Mouse (Mus musculus): Measurements from ENCODE around the gene Agpat3. TPM values are rescaled to one million over a fixed set of nuclear protein-coding genes. Genes with fewer than 3 reads are reported as not detected.
"Not testable (repeated sequence)": the region's sequence is repeated elsewhere in the genome, so short reads cannot be mapped to it uniquely, and the experiment has no call there.

Gene Agpat3
- polyA plus RNA-seq, 1 experiment from 2014 or later, result 54.9 TPM

GRCm38 (mm10) chr10:78378516-78378915 lies 26.2 kb upstream of the Agpat3 start:
- Histone ChIP-seq H3K27me3 (no peaks in the 10 kb centered on the region), H3K36me3 (no peaks in the 10 kb centered on the region), H3K4me3 (no peak overlapping the region), H3K9ac (no peak overlapping the region), H3K4me1 (no peaks in the 10 kb centered on the region), H3K9me3 (peaks cover 5% of the 10 kb centered on the region; the same call in 1 of the 2 replicates), H3K4me2 (replicated peaks) (no peak overlapping the region), H3K27ac (no peak overlapping the region)
- no peak for ATAC-seq (ENCODE audit: low FRiP score, low read depth)
- 94% methylated on average over 7 of the region's 7 CpGs for WGBS

GRCm38 (mm10) chr10:78372681-78373668 lies 20.7 kb upstream of the Agpat3 start:
- Histone ChIP-seq H3K36me3 (no peaks in the 10 kb centered on the region), H3K9ac (no peak overlapping the region), H3K27ac (no peak overlapping the region), H3K4me2 (replicated peaks) (no peak overlapping the region), H3K4me1 (no peaks in the 10 kb centered on the region), H3K9me3 (0 out of 2 replicates have a peak, but pooled peaks cover 4% of the 10 kb centered on the region), H3K27me3 (no peaks in the 10 kb centered on the region), H3K4me3 (no peak overlapping the region)
- ATAC-seq (ENCODE audit: low FRiP score, low read depth), result no peak
- 72% methylated on average over 27 of the region's 27 CpGs for WGBS

GRCm38 (mm10) chr10:78371746-78372145 lies 19.5 kb upstream of the Agpat3 start:
- Histone ChIP-seq H3K9me3 (0 out of 2 replicates have a peak, but pooled peaks cover 4% of the 10 kb centered on the region), H3K27me3 (no peaks in the 10 kb centered on the region), H3K27ac (no peak overlapping the region), H3K4me3 (no peak overlapping the region), H3K9ac (no peak overlapping the region), H3K36me3 (no peaks in the 10 kb centered on the region), H3K4me1 (peaks cover 2% of the 10 kb centered on the region; the same call in 1 of the 2 replicates), H3K4me2 (replicated peaks) (no peak overlapping the region)
- ATAC-seq (ENCODE audit: low FRiP score, low read depth), result no peak
- 82% methylated on average over 6 of the region's 6 CpGs for WGBS

- peaks cover 9% of the 10 kb centered on the region; the same call in 1 of the 2 replicates for H3K4me1 ChIP-seq
- WGBS, result 67% methylated on average over 4 of the region's 4 CpGs
These were observed 15.3 kb upstream of the Agpat3 start for GRCm38 (mm10) chr10:78367586-78367985.

GRCm38 (mm10) chr10:78366851-78367312 lies 14.6 kb upstream of the Agpat3 start:
- no peak overlapping the region for H3K27ac ChIP-seq
- ATAC-seq (ENCODE audit: low FRiP score, low read depth), result no peak
- peaks cover 9% of the 10 kb centered on the region; the same call in 1 of the 2 replicates for H3K4me1 ChIP-seq
- H3K36me3 ChIP-seq, result no peaks in the 10 kb centered on the region
- WGBS, result 45% methylated on average over 9 of the region's 9 CpGs
- no peak overlapping the region for H3K4me2 ChIP-seq (replicated peaks)
- H3K27me3 ChIP-seq, result no peaks in the 10 kb centered on the region
- H3K4me3 ChIP-seq, result no peak overlapping the region
- H3K9me3 ChIP-seq, result 0 out of 2 replicates have a peak, but pooled peaks cover 4% of the 10 kb centered on the region
- no peak overlapping the region for H3K9ac ChIP-seq

More at GRCm38 (mm10) chr10:78367586-78367985, 15.3 kb upstream of the Agpat3 start:
- Histone ChIP-seq H3K9ac (no peak overlapping the region), H3K27me3 (no peaks in the 10 kb centered on the region), H3K4me2 (replicated peaks) (no peak overlapping the region), H3K9me3 (0 out of 2 replicates have a peak, but pooled peaks cover 4% of the 10 kb centered on the region), H3K36me3 (no peaks in the 10 kb centered on the region), H3K27ac (no peak overlapping the region), H3K4me3 (no peak overlapping the region)
- ATAC-seq (ENCODE audit: low FRiP score, low read depth), result no peak

GRCm38 (mm10) chr10:78366195-78366834 lies 14.0 kb upstream of the Agpat3 start:
- ATAC-seq (ENCODE audit: low FRiP score, low read depth), result no peak; the same call in 1 of the 2 replicates
- Histone ChIP-seq H3K9me3 (0 out of 2 replicates have a peak, but pooled peaks cover 4% of the 10 kb centered on the region), H3K27me3 (no peaks in the 10 kb centered on the region), H3K27ac (no peak overlapping the region), H3K36me3 (no peaks in the 10 kb centered on the region), H3K4me3 (no peak overlapping the region), H3K4me1 (peaks cover 9% of the 10 kb centered on the region; the same call in 1 of the 2 replicates), H3K9ac (no peak overlapping the region), H3K4me2 (replicated peaks) (no peak overlapping the region)
- WGBS, result 38% methylated on average over 5 of the region's 5 CpGs

GRCm38 (mm10) chr10:78365555-78365954 lies 13.3 kb upstream of the Agpat3 start:
- 0 out of 2 replicates have a peak, but pooled peaks cover 3% of the 10 kb centered on the region for H3K9me3 ChIP-seq
- H3K27me3 ChIP-seq, result no peaks in the 10 kb centered on the region
- peaks cover 10% of the 10 kb centered on the region for H3K4me1 ChIP-seq
- H3K36me3 ChIP-seq, result no peaks in the 10 kb centered on the region
- no peak for ATAC-seq (ENCODE audit: low FRiP score, low read depth)
- no peak overlapping the region for H3K4me3 ChIP-seq
- H3K27ac ChIP-seq, result no peak overlapping the region
- no peak overlapping the region for H3K9ac ChIP-seq
- WGBS, result 84% methylated on average over 6 of the region's 6 CpGs
- H3K4me2 ChIP-seq (replicated peaks), result no peak overlapping the region

GRCm38 (mm10) chr10:78364106-78364505 lies 11.8 kb upstream of the Agpat3 start:
- Histone ChIP-seq H3K27me3 (no peaks in the 10 kb centered on the region), H3K27ac (no peak overlapping the region), H3K36me3 (no peaks in the 10 kb centered on the region), H3K4me3 (no peak overlapping the region), H3K9ac (no peak overlapping the region), H3K4me1 (peaks cover 16% of the 10 kb centered on the region), H3K4me2 (replicated peaks) (no peak overlapping the region), H3K9me3 (no peaks in the 10 kb centered on the region)
- WGBS, result 81% methylated on average over 2 of the region's 2 CpGs
- no peak for ATAC-seq (ENCODE audit: low FRiP score, low read depth)

GRCm38 (mm10) chr10:78363366-78363765 lies 11.1 kb upstream of the Agpat3 start:
- H3K27ac ChIP-seq, result no peak overlapping the region
- peaks cover 16% of the 10 kb centered on the region for H3K4me1 ChIP-seq
- ATAC-seq (ENCODE audit: low FRiP score, low read depth), result no peak
- H3K4me3 ChIP-seq, result no peak overlapping the region
- WGBS, result 88% methylated on average over 6 of the region's 6 CpGs
- no peaks in the 10 kb centered on the region for H3K36me3 ChIP-seq
- H3K4me2 ChIP-seq (replicated peaks), result no peak overlapping the region
- no peaks in the 10 kb centered on the region for H3K9me3 ChIP-seq
- H3K27me3 ChIP-seq, result no peaks in the 10 kb centered on the region
- no peak overlapping the region for H3K9ac ChIP-seq

- Histone ChIP-seq H3K4me2 (replicated peaks) (no peak overlapping the region), H3K9ac (no peak overlapping the region), H3K36me3 (no peaks in the 10 kb centered on the region), H3K27me3 (no peaks in the 10 kb centered on the region), H3K9me3 (no peaks in the 10 kb centered on the region), H3K4me3 (no peak overlapping the region), H3K4me1 (peaks cover 16% of the 10 kb centered on the region), H3K27ac (no peak overlapping the region)
- no peak for ATAC-seq (ENCODE audit: low FRiP score, low read depth)
- WGBS, result 85% methylated on average over 2 of the region's 2 CpGs
These were observed 9.7 kb upstream of the Agpat3 start for GRCm38 (mm10) chr10:78361951-78362350.

GRCm38 (mm10) chr10:78360290-78360711 lies 8.0 kb upstream of the Agpat3 start:
- 24% methylated on average over 3 of the region's 3 CpGs for WGBS
- H3K4me1 ChIP-seq, result peaks cover 15% of the 10 kb centered on the region
- H3K4me2 ChIP-seq (replicated peaks), result no peak overlapping the region
- no peaks in the 10 kb centered on the region for H3K27me3 ChIP-seq
- H3K4me3 ChIP-seq, result no peak overlapping the region
- H3K36me3 ChIP-seq, result no peaks in the 10 kb centered on the region
- no peak overlapping the region for H3K9ac ChIP-seq
- no peaks in the 10 kb centered on the region for H3K9me3 ChIP-seq
- no peak overlapping the region; the same call in 1 of the 2 replicates for H3K27ac ChIP-seq
- no peak; the same call in 1 of the 2 replicates for ATAC-seq (ENCODE audit: low FRiP score, low read depth)

GRCm38 (mm10) chr10:78358999-78359398 lies 6.7 kb upstream of the Agpat3 start:
- not testable (repeated sequence) for H3K27ac ChIP-seq; H3K36me3 ChIP-seq; H3K27me3 ChIP-seq; H3K9ac ChIP-seq; H3K4me3 ChIP-seq; ATAC-seq (ENCODE audit: low FRiP score, low read depth); H3K4me2 ChIP-seq (replicated peaks); H3K9me3 ChIP-seq
- H3K4me1 ChIP-seq, result peaks cover 15% of the 10 kb centered on the region
- 86% methylated on average over 3 of the region's 3 CpGs for whole genome bisulfite sequencing
